Mouse (Mus musculus): ENCODE measurements around the gene Spib.

DNA sequence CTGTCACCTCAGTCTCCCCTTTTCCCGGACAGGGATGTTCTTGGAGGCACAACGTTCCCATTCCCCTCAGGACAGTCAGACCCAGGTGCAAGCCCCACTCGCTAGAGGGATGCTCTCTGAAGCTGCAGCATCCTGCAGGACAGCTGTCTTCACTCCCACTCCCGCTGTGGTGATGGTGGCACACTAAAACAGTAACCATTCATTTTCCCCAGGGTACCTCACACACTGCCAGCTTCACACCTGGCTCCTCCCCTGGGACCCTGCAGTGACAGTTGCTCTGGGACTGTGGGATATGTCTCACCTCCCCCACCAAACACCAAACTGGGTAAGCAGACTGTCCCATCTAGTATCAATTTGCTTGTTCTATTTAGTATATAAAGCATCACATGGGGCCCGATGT, 15.9 kb upstream of the Spib start:
- TF ChIP-seq CTCF (IDR thresholded peaks at IDR 0.05) (no peak), POLR2A (IDR thresholded peaks at IDR 0.05; ENCODE audit: insufficient read depth, low read depth, low read length) (no peak)
